Mouse (Mus musculus) neural tube, embryonic 14.5 days (tissue): ENCODE data around the gene Prickle2. TPM values are rescaled to one million over a fixed set of nuclear protein-coding genes. Genes with fewer than 3 reads are reported as not detected.

Source experiments
- ATAC-seq: fragments of 200-750 bp; cut with Nextera tagmentation; 2 replicates; pipeline ENCODE4 v1.8.0; 2017; ENCODE audit warnings: low read depth, mild to moderate bottlenecking, moderate TSS enrichment, moderate library complexity
- H3K27ac ChIP-seq: fragments of 300-500 bp; sonication (generic); 2 replicates; pipeline ENCODE4 v1.5.1; 2014; ENCODE audit warnings: low read depth, mild to moderate bottlenecking, control low read depth, low read length, moderate library complexity, mixed read lengths
- H3K27me3 ChIP-seq: fragments of 300-500 bp; sonication (generic); 2 replicates; pipeline ENCODE4 v1.6.1; 2014; ENCODE audit warnings: low read length; ENCODE audit not compliant: control insufficient read depth, insufficient read depth
- H3K36me3 ChIP-seq: fragments of 300-500 bp; sonication (generic); 2 replicates; pipeline ENCODE4 v1.6.1; 2014; ENCODE audit warnings: low read length, mixed read lengths; ENCODE audit not compliant: control insufficient read depth, insufficient read depth
- H3K4me1 ChIP-seq: fragments of 300-500 bp; sonication (generic); 2 replicates; pipeline ENCODE4 v1.6.1; 2014; ENCODE audit warnings: low read length; ENCODE audit not compliant: control insufficient read depth, insufficient read depth
- H3K4me2 ChIP-seq: fragments of 300-500 bp; sonication (generic); 2 replicates; pipeline ENCODE4 v1.6.1; 2014; ENCODE audit warnings: mild to moderate bottlenecking, low read depth, low read length, control low read depth
- H3K4me3 ChIP-seq: fragments of 300-500 bp; sonication (generic); 2 replicates; pipeline ENCODE4 v1.5.1; 2014; ENCODE audit warnings: low read depth, low read length, control low read depth, mixed read lengths
- H3K9ac ChIP-seq: fragments of 300-500 bp; sonication (generic); replicated peaks from 2 replicates; pipeline ENCODE4 v1.6.1; 2014; ENCODE audit warnings: low read depth, mild to moderate bottlenecking, control low read depth, low read length, mixed read lengths
- H3K9me3 ChIP-seq: fragments of 300-500 bp; sonication (generic); 2 replicates; pipeline ENCODE4 v1.6.1; 2016; ENCODE audit warnings: low read length; ENCODE audit not compliant: control insufficient read depth
- WGBS: fragments of 180-500 bp; shearing (Covaris S2); extraction: QIAGEN DNeasy Blood & Tissue Kit; methylation state at CpG from one replicate; pipeline ENCODE4 v1.1.7; 2014; 5-methylcytosine and 5-hydroxymethylcytosine counted together
- polyA plus RNA-seq: library from polyadenylated mRNA; unstranded; fragments of >200 nt; fragmentation: Nextera tagmentation; extraction: Ambion mirVana; gene quantifications from 2 replicates; pipeline ENCODE4 v1.2.1, GENCODE M21; 2014

Gene Prickle2
- polyA plus RNA-seq, 1 experiment from 2014 or later: 25.5 TPM

GRCm38 (mm10) chr6:92726121-92726520, 20.2 kb upstream of the Prickle2 start:
- no peaks in the 10 kb centered on the region for H3K27me3 ChIP-seq
- 82% methylated on average over 5 of the region's 5 CpGs for WGBS
- ATAC-seq: no peak
- H3K9me3 ChIP-seq: no peaks in the 10 kb centered on the region
- H3K27ac ChIP-seq: no peak overlapping the region
- H3K9ac ChIP-seq: no peak overlapping the region
- no peak overlapping the region for H3K4me2 ChIP-seq
- no peaks in the 10 kb centered on the region for H3K36me3 ChIP-seq
- peaks cover 6% of the 10 kb centered on the region; the same call in 1 of the 2 replicates for H3K4me1 ChIP-seq
- H3K4me3 ChIP-seq: no peak overlapping the region

DNA sequence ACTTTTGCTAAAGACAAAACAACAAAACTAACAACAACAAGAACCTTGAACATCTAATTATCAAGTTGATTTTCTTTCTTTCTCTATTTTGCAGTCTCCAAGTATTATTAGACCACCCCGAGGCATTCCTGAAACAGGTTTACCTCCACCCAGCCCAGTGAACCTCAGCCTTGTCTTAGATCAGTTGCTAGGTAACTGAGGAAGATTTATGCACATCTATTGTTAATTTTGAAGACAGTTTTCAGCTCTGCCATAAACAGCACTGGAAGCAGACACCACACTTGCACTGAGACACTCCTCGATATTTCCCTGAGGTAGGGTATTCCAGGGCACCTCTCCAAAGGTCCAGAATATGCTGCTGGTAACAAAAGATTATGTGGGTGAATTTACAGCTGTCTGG, 18.4 kb upstream of the Prickle2 start:
- H3K4me2 ChIP-seq: no peak overlapping the region
- no peak overlapping the region for H3K4me3 ChIP-seq
- no peaks in the 10 kb centered on the region for H3K9me3 ChIP-seq
- H3K36me3 ChIP-seq: no peaks in the 10 kb centered on the region
- no peaks in the 10 kb centered on the region for H3K27me3 ChIP-seq
- peaks cover 6% of the 10 kb centered on the region; the same call in 1 of the 2 replicates for H3K4me1 ChIP-seq
- peak overlapping the region; percentile 36; the same call in 1 of the 2 replicates for H3K27ac ChIP-seq
- H3K9ac ChIP-seq: no peak overlapping the region
- WGBS: 15% methylated on average over 2 of the region's 2 CpGs
- peak; percentile 54 for ATAC-seq

GRCm38 (mm10) chr6:92715806-92716205, 9.9 kb upstream of the Prickle2 start:
- Histone ChIP-seq H3K9ac (no peak overlapping the region), H3K4me1 (no peaks in the 10 kb centered on the region), H3K27ac (no peak overlapping the region), H3K4me3 (no peak overlapping the region), H3K4me2 (no peak overlapping the region), H3K27me3 (no peaks in the 10 kb centered on the region), H3K9me3 (no peaks in the 10 kb centered on the region), H3K36me3 (no peaks in the 10 kb centered on the region)
- 59% methylated on average over 3 of the region's 3 CpGs for WGBS
- ATAC-seq: no peak

GRCm38 (mm10) chr6:92714748-92715147, 8.8 kb upstream of the Prickle2 start:
- no peak for ATAC-seq
- H3K4me3 ChIP-seq: no peak overlapping the region
- no peak overlapping the region for H3K9ac ChIP-seq
- no peaks in the 10 kb centered on the region for H3K9me3 ChIP-seq
- H3K27ac ChIP-seq: no peak overlapping the region
- H3K4me2 ChIP-seq: no peak overlapping the region
- 90% methylated on average over 4 of the region's 4 CpGs for WGBS
- no peaks in the 10 kb centered on the region for H3K36me3 ChIP-seq
- no peaks in the 10 kb centered on the region for H3K27me3 ChIP-seq
- H3K4me1 ChIP-seq: no peaks in the 10 kb centered on the region

- Histone ChIP-seq H3K4me1 (peaks cover 10% of the 10 kb centered on the region; the same call in 1 of the 2 replicates), H3K27ac (no peak overlapping the region), H3K36me3 (no peaks in the 10 kb centered on the region), H3K4me2 (no peak overlapping the region), H3K4me3 (no peak overlapping the region), H3K27me3 (no peaks in the 10 kb centered on the region; the same call in 1 of the 2 replicates), H3K9ac (no peak overlapping the region), H3K9me3 (no peaks in the 10 kb centered on the region)
- WGBS: 64% methylated on average over 4 of the region's 4 CpGs
- ATAC-seq: no peak
Observed at GRCm38 (mm10) chr6:92708137-92708536, 2.2 kb upstream of the Prickle2 start.

DNA sequence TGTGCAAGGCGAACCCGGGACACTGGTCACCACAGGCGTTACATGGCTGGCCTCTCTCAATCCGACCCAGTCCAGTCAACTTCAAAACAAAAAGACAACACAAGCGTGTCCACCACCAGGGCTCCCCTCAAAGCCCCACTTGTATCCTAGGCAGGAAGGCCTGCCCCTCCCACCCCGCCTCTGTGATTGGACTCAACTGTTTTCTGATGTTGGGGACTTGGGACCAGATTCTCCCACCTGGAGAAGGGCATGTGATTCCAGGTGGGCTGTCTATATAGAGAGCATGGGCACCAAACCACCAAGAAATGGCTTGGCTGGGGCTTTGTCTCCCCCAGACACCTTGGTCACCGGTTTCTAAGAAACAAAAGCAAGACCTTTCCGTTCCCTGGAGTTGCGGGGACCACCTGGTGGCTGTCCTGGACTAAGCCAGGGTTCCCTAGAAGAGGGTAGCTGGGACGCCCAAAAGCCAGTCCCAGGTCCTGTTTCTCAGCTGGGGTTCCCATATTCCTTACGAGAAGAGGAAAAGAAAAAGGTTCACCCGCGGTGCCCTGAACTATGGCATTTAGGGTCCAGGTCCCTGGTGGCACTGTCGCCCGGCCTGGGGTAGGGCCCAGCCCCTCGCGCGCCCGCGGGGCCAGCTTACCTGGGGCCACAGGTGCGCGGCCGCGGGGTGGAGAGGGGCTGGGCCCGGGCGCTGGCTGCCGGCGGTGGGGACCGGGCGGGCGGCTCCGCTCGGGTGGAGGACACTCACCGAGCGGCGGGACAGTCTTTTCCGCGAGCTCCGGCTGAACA, 406 bp downstream of the Prickle2 start:
- peak; percentile 70 for ATAC-seq
- Histone ChIP-seq H3K27me3 (no peaks in the 10 kb centered on the region; the same call in 1 of the 2 replicates), H3K9me3 (no peaks in the 10 kb centered on the region), H3K4me3 (peak overlapping the region; percentile 80), H3K4me1 (peaks cover 10% of the 10 kb centered on the region; the same call in 1 of the 2 replicates), H3K4me2 (peak overlapping the region; percentile 92), H3K9ac (peak overlapping the region; percentile 87), H3K36me3 (no peaks in the 10 kb centered on the region), H3K27ac (peak overlapping the region; percentile 75)
- 3% methylated on average over 38 of the region's 39 CpGs for WGBS

DNA sequence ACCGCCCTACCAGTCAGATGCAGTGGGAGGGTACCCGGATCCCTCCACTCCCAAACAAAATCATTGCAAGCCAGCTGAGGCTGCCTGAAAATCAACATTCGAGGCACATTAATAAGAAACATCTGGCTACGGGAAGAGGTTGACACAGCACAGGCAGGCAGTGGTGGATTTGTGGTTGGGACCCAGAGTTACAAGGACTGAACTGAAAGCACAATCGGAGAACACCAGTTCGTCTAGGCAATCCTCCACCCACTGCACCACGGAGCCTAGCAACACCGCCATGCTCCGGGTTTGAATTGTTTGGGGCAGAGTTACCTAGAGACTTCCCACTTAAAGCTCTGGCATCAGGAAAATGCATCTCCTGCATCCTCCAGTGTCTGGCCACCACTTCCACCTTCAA, 1.1 kb downstream of the Prickle2 start:
- no peak for ATAC-seq
- peaks cover 10% of the 10 kb centered on the region; the same call in 1 of the 2 replicates for H3K4me1 ChIP-seq
- peak overlapping the region; percentile 75 for H3K27ac ChIP-seq
- no peaks in the 10 kb centered on the region; the same call in 1 of the 2 replicates for H3K27me3 ChIP-seq
- H3K36me3 ChIP-seq: no peaks in the 10 kb centered on the region
- 22% methylated on average over 9 of the region's 9 CpGs for WGBS
- H3K9ac ChIP-seq: peak overlapping the region; percentile 87; the same call in 1 of the 2 replicates
- H3K4me2 ChIP-seq: peak overlapping the region; percentile 92
- no peaks in the 10 kb centered on the region for H3K9me3 ChIP-seq
- peak overlapping the region; percentile 80 for H3K4me3 ChIP-seq

GRCm38 (mm10) chr6:92699491-92700209, 6.3 kb downstream of the Prickle2 start:
- H3K4me1 ChIP-seq: peaks cover 8% of the 10 kb centered on the region; the same call in 1 of the 2 replicates
- ATAC-seq: no peak
- H3K4me3 ChIP-seq: no peak overlapping the region
- no peaks in the 10 kb centered on the region for H3K27me3 ChIP-seq
- H3K27ac ChIP-seq: no peak overlapping the region
- WGBS: 9% methylated on average over 3 of the region's 3 CpGs
- no peaks in the 10 kb centered on the region for H3K9me3 ChIP-seq
- H3K36me3 ChIP-seq: no peaks in the 10 kb centered on the region
- H3K4me2 ChIP-seq: no peak overlapping the region
- no peak overlapping the region for H3K9ac ChIP-seq

- no peaks in the 10 kb centered on the region for H3K27me3 ChIP-seq
- ATAC-seq: no peak
- 0 out of 2 replicates have a peak, but pooled peaks cover 4% of the 10 kb centered on the region for H3K4me1 ChIP-seq
Observed at GRCm38 (mm10) chr6:92697807-92698206, 8.1 kb downstream of the Prickle2 start.

More at GRCm38 (mm10) chr6:92697807-92698206, 8.1 kb downstream of the Prickle2 start:
- Histone ChIP-seq H3K9ac (no peak overlapping the region), H3K9me3 (no peaks in the 10 kb centered on the region), H3K36me3 (no peaks in the 10 kb centered on the region), H3K27ac (no peak overlapping the region), H3K4me3 (no peak overlapping the region), H3K4me2 (no peak overlapping the region)
- WGBS: 37% methylated on average over 5 of the region's 5 CpGs
